Mouse (Mus musculus): ENCODE data around the gene Gm3543.
"Not testable (repeated sequence)": the region's sequence is repeated elsewhere in the genome, so short reads cannot be mapped to it uniquely, and the experiment has no call there.

DNA sequence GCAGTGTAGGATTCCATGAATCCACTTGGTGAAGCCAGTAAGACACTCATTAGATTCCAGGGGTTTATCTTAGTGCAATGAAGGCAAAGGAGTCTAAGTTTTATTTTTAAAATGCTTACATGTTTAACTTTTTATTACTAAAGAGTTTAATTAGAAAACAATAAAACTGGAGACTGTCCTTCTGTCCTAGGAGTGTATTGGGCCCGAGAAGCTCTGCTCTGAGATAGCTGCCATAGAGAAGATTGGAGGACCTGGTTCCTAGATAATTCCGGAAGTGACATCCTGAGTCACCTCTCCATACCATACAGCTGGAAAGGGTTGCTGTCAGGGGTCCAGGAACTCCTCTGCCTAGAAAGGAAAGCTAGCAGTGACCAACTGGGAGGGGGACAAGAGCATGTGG lies 39.4 kb downstream of the Gm3543 start, which contains the start of gene 1700024B05Rik:
- TF ChIP-seq CTCF, EP300 (IDR thresholded peaks at IDR 0.05): not testable (repeated sequence)

All from lung, postnatal 0 days (tissue).